Mouse (Mus musculus): ENCODE results near the gene Zw10. TPM values are rescaled to one million over a fixed set of nuclear protein-coding genes. Genes with fewer than 3 reads are reported as not detected.

Zw10 gene
- 60.5 and 61.9 TPM in 2 replicates for polyA plus RNA-seq (2016; fragmentation: Nextera tagmentation; extraction: Ambion mirVana)

- Histone ChIP-seq H3K4me1 (peaks cover 18% of the 10 kb centered on the region), H3K36me3 (replicated peaks) (peaks cover 26% of the 10 kb centered on the region), H3K27me3 (ENCODE audit: poor library complexity, severe bottlenecking) (no peaks in the 10 kb centered on the region), H3K9me3 (no peaks in the 10 kb centered on the region), H3K27ac (peak within 1 kb of the TSS; percentile 88), H3K4me3 (peak within 1 kb of the TSS; percentile 90)
- peak; percentile 95 for DNase-seq (ENCODE audit: extremely low spot score, low spot score)
- WGBS: under 1% methylated on average over 53 of the region's 53 CpGs
These were observed at the start of gene Zw10 for GRCm38 (mm10) chr9:49055333-49056205. Zw10 (plus strand) TSS chr9:49055613.

GRCm38 (mm10) chr9:49015824-49016223, 39.6 kb upstream of the Zw10 start:
- Histone ChIP-seq H3K4me3 (no peak overlapping the region), H3K36me3 (replicated peaks) (peaks cover 94% of the 10 kb centered on the region), H3K4me1 (no peaks in the 10 kb centered on the region), H3K27ac (no peak overlapping the region), H3K27me3 (ENCODE audit: poor library complexity, severe bottlenecking) (no peaks in the 10 kb centered on the region), H3K9me3 (no peaks in the 10 kb centered on the region)
- 92% methylated on average over 7 of the region's 7 CpGs for WGBS
- no peak for DNase-seq (ENCODE audit: extremely low spot score, low spot score)

GRCm38 (mm10) chr9:49021289-49021688, 34.1 kb upstream of the Zw10 start:
- no peaks in the 10 kb centered on the region for H3K4me1 ChIP-seq
- 96% methylated on average over 5 of the region's 5 CpGs for WGBS
- H3K36me3 ChIP-seq (replicated peaks): peaks cover 83% of the 10 kb centered on the region
- no peak overlapping the region for H3K27ac ChIP-seq
- no peak overlapping the region for H3K4me3 ChIP-seq
- H3K27me3 ChIP-seq (ENCODE audit: poor library complexity, severe bottlenecking): no peaks in the 10 kb centered on the region
- no peaks in the 10 kb centered on the region for H3K9me3 ChIP-seq
- DNase-seq (ENCODE audit: extremely low spot score, low spot score): no peak

GRCm38 (mm10) chr9:49023956-49024355, 31.5 kb upstream of the Zw10 start:
- no peaks in the 10 kb centered on the region for H3K4me1 ChIP-seq
- 90% methylated on average over 5 of the region's 5 CpGs for WGBS
- no peaks in the 10 kb centered on the region for H3K27me3 ChIP-seq (ENCODE audit: poor library complexity, severe bottlenecking)
- H3K4me3 ChIP-seq: no peak overlapping the region
- H3K36me3 ChIP-seq (replicated peaks): peaks cover 85% of the 10 kb centered on the region
- DNase-seq (ENCODE audit: extremely low spot score, low spot score): no peak
- no peak overlapping the region for H3K27ac ChIP-seq
- no peaks in the 10 kb centered on the region for H3K9me3 ChIP-seq

GRCm38 (mm10) chr9:49024529-49024928, 30.9 kb upstream of the Zw10 start:
- Histone ChIP-seq H3K4me1 (no peaks in the 10 kb centered on the region), H3K27me3 (ENCODE audit: poor library complexity, severe bottlenecking) (no peaks in the 10 kb centered on the region), H3K9me3 (no peaks in the 10 kb centered on the region), H3K4me3 (no peak overlapping the region), H3K27ac (no peak overlapping the region), H3K36me3 (replicated peaks) (peaks cover 85% of the 10 kb centered on the region)
- no peak for DNase-seq (ENCODE audit: extremely low spot score, low spot score)
- 92% methylated on average over 2 of the region's 2 CpGs for WGBS

- DNase-seq (ENCODE audit: extremely low spot score, low spot score): no peak
- no peaks in the 10 kb centered on the region for H3K9me3 ChIP-seq
- no peaks in the 10 kb centered on the region for H3K27me3 ChIP-seq (ENCODE audit: poor library complexity, severe bottlenecking)
- peaks cover 98% of the 10 kb centered on the region for H3K36me3 ChIP-seq (replicated peaks)
- H3K4me1 ChIP-seq: no peaks in the 10 kb centered on the region
- no peak overlapping the region for H3K4me3 ChIP-seq
- no peak overlapping the region for H3K27ac ChIP-seq
- WGBS: 94% methylated on average over 4 of the region's 4 CpGs
These were observed 20.6 kb upstream of the Zw10 start for GRCm38 (mm10) chr9:49034764-49035163.

GRCm38 (mm10) chr9:49050901-49051300, 4.5 kb upstream of the Zw10 start:
- 82% methylated on average over 5 of the region's 5 CpGs for WGBS
- Histone ChIP-seq H3K36me3 (replicated peaks) (no peaks in the 10 kb centered on the region), H3K27ac (no peak overlapping the region), H3K9me3 (no peaks in the 10 kb centered on the region), H3K4me3 (no peak overlapping the region), H3K4me1 (peaks cover 5% of the 10 kb centered on the region), H3K27me3 (ENCODE audit: poor library complexity, severe bottlenecking) (no peaks in the 10 kb centered on the region)
- DNase-seq (ENCODE audit: extremely low spot score, low spot score): no peak

GRCm38 (mm10) chr9:49051349-49051748, 4.1 kb upstream of the Zw10 start:
- H3K4me1 ChIP-seq: peaks cover 10% of the 10 kb centered on the region
- WGBS: 22% methylated on average over 5 of the region's 5 CpGs
- no peak overlapping the region for H3K4me3 ChIP-seq
- no peaks in the 10 kb centered on the region for H3K36me3 ChIP-seq (replicated peaks)
- H3K27ac ChIP-seq: no peak overlapping the region
- H3K9me3 ChIP-seq: no peaks in the 10 kb centered on the region
- H3K27me3 ChIP-seq (ENCODE audit: poor library complexity, severe bottlenecking): no peaks in the 10 kb centered on the region
- peak; percentile 45 for DNase-seq (ENCODE audit: extremely low spot score, low spot score)

- Histone ChIP-seq H3K36me3 (replicated peaks) (peaks cover 14% of the 10 kb centered on the region), H3K4me1 (peaks cover 18% of the 10 kb centered on the region), H3K4me3 (no peak overlapping the region), H3K27me3 (ENCODE audit: poor library complexity, severe bottlenecking) (no peaks in the 10 kb centered on the region), H3K9me3 (no peaks in the 10 kb centered on the region), H3K27ac (no peak overlapping the region)
- DNase-seq (ENCODE audit: extremely low spot score, low spot score): no peak
- 87% methylated on average over 3 of the region's 3 CpGs for WGBS
These were observed 1.4 kb upstream of the Zw10 start for GRCm38 (mm10) chr9:49054028-49054427.

- H3K4me3 ChIP-seq: no peak overlapping the region
- peaks cover 88% of the 10 kb centered on the region for H3K36me3 ChIP-seq (replicated peaks)
- H3K27me3 ChIP-seq (ENCODE audit: poor library complexity, severe bottlenecking): no peaks in the 10 kb centered on the region
- no peak for DNase-seq (ENCODE audit: extremely low spot score, low spot score)
- H3K9me3 ChIP-seq: no peaks in the 10 kb centered on the region
- no peak overlapping the region for H3K27ac ChIP-seq
- 93% methylated on average over 3 of the region's 3 CpGs for WGBS
- H3K4me1 ChIP-seq: no peaks in the 10 kb centered on the region
These were observed 21.4 kb downstream of the Zw10 start for GRCm38 (mm10) chr9:49076847-49077246.

- Histone ChIP-seq H3K36me3 (replicated peaks) (peaks cover 48% of the 10 kb centered on the region), H3K27me3 (ENCODE audit: poor library complexity, severe bottlenecking) (0 out of 2 replicates have a peak, but pooled peaks cover under 1% of the 10 kb centered on the region), H3K4me3 (no peak within 1 kb of the TSS), H3K4me1 (no peaks in the 10 kb centered on the region), H3K9me3 (no peaks in the 10 kb centered on the region), H3K27ac (no peak within 1 kb of the TSS)
- DNase-seq (ENCODE audit: extremely low spot score, low spot score): no peak
- WGBS: 72% methylated on average over 5 of the region's 5 CpGs
These were observed 25.7 kb downstream of the Zw10 start, which contains the start of gene Tmprss5 for GRCm38 (mm10) chr9:49081107-49081506. Tmprss5 (plus strand) TSS chr9:49081260.

GRCm38 (mm10) chr9:49081561-49081960, 26.1 kb downstream of the Zw10 start:
- no peak overlapping the region for H3K27ac ChIP-seq
- no peaks in the 10 kb centered on the region for H3K4me1 ChIP-seq
- H3K9me3 ChIP-seq: no peaks in the 10 kb centered on the region
- H3K36me3 ChIP-seq (replicated peaks): peaks cover 43% of the 10 kb centered on the region
- H3K27me3 ChIP-seq (ENCODE audit: poor library complexity, severe bottlenecking): peaks cover 5% of the 10 kb centered on the region
- no peak overlapping the region for H3K4me3 ChIP-seq
- 13% methylated on average over 4 of the region's 4 CpGs for WGBS
- peak; percentile 68 for DNase-seq (ENCODE audit: extremely low spot score, low spot score)

- no peak for DNase-seq (ENCODE audit: extremely low spot score, low spot score)
- Histone ChIP-seq H3K4me1 (peaks cover 18% of the 10 kb centered on the region), H3K27me3 (ENCODE audit: poor library complexity, severe bottlenecking) (peaks cover 7% of the 10 kb centered on the region), H3K4me3 (no peak overlapping the region), H3K36me3 (replicated peaks) (no peaks in the 10 kb centered on the region), H3K9me3 (no peaks in the 10 kb centered on the region), H3K27ac (no peak overlapping the region)
- WGBS: 21% methylated on average over 11 of the region's 11 CpGs
These were observed 31.9 kb downstream of the Zw10 start for GRCm38 (mm10) chr9:49087317-49087716.
